Mouse (Mus musculus) embryo, embryonic 10 days (tissue): ENCODE data around the gene Tnnt3.

Experiments used
- DNase-seq: peaks from one replicate; pipeline ENCODE4 v3.0.0-alpha.2; 2015; ENCODE audit warnings: low spot score

Gene Tnnt3

GRCm38 (mm10) chr7:142507453-142507852 lies 8.8 kb downstream of the Tnnt3 start:
- DNase-seq, result no peak

GRCm38 (mm10) chr7:142509518-142509917 lies 10.9 kb downstream of the Tnnt3 start:
- DNase-seq, result peak; percentile 75

DNA sequence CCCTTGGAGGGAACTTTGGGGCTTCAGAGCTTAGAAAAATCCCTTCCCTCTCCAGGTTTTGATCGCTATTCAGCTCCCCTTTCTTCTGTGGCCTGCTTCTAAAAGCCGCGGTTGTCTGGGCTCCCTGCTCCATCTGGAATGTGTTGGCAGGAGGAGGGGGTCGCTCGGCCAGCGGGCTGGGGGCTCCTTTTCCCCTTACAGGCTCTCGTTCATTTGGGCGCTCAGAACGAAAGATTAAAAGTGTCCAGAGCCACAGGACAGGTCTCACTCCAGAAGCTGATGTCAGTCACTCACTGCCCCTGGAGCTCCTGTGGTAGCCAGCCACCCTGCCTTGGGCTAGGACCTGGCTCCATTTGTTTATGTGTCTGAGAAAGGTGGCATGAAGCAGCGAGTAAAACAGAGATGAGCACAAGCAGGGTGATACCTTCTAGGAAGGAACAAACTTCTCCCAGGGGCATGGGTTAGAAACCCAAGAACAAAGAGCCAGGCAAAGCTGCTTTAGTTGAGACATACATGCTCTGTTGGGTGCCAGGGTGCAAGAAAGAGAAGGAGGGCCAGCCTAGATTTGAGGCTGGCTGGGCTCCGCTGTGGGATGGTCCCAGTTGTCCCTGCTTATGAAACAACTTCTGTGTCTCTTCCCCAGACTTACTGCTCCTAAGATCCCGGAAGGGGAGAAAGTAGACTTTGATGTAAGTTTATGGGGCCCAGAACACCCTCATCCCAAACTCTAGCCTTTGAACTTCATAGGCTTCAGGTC lies 11.6 kb downstream of the Tnnt3 start:
- DNase-seq, result peak; percentile 78

- DNase-seq, result no peak
Observed at GRCm38 (mm10) chr7:142514048-142514447, 15.4 kb downstream of the Tnnt3 start.

GRCm38 (mm10) chr7:142516221-142516978 lies 17.8 kb downstream of the Tnnt3 start:
- no peak for DNase-seq

GRCm38 (mm10) chr7:142517531-142517930 lies 18.9 kb downstream of the Tnnt3 start:
- DNase-seq, result no peak

GRCm38 (mm10) chr7:142520331-142520730 lies 21.7 kb downstream of the Tnnt3 start:
- DNase-seq, result no peak

- DNase-seq, result peak; percentile 80
Observed at GRCm38 (mm10) chr7:142522352-142522751, 23.7 kb downstream of the Tnnt3 start.

DNA sequence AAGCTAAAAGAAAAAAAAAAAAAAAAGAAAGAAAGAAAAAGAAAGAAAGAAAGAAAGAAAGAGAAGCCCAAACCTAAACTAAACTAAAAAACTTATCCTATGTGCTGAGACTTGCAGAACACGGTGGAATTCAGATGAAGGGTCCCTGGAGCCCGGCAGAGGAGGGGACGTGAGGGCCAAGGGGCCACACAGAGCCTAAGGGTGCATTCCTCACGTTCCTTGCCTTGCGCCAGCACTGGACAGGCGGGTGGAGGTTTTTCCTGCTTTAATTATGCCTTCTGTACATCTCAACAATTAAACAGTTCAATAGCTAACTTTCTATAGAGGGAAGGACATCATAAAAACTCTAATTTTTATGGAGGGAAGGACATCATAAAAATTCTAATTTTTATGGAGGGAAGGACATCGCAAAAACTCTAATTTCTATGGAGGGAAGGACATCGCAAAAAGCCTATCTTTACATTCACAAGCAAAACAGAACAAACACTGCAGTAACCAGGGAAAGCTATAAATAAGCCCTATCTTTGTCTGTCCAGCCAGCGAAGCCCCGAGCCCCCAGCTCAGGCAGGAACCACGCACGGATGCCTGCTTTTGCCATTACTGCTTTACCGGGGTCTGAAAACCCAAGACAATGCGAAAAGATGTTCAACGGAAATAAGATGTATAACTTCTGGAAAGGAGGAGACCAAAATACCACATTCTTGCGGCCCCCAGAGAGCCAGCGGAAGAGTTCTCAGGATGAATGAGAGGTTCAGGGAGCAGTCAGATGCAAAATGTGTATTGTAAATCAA lies 24.8 kb downstream of the Tnnt3 start:
- peak; percentile 61 for DNase-seq

GRCm38 (mm10) chr7:142525342-142526178 lies 26.9 kb downstream of the Tnnt3 start:
- peak; percentile 62 for DNase-seq

GRCm38 (mm10) chr7:142529350-142529749 lies 30.7 kb downstream of the Tnnt3 start:
- DNase-seq, result no peak

GRCm38 (mm10) chr7:142531973-142532521 lies 33.4 kb downstream of the Tnnt3 start:
- no peak for DNase-seq

DNA sequence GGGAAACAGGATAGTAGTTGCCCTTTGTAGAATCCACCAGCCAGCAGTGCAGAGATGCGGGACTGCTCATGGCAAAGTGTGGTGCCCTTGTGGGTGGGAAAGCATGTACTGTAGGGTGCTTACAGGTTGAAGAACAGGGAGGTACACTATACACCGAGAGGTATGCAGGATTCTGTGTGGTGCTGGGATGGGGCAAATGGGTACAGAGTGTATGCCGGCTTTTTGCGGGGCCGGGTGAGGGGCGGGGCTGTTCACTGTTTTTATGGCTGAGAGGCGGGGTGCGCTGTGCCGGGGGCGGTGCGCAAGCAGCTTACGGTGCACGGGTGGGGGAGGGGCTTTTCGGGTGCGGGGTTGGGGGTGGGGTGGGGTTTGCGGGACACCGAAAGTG lies 34.0 kb downstream of the Tnnt3 start, which contains the start of gene Mrpl23:
Gene Mrpl23 (plus strand): TSS at position 16 of the 388 bp plus-strand sequence.
- DNase-seq, result no peak

GRCm38 (mm10) chr7:142533059-142533855 lies 34.6 kb downstream of the Tnnt3 start:
- DNase-seq, result peak; percentile 89

DNA sequence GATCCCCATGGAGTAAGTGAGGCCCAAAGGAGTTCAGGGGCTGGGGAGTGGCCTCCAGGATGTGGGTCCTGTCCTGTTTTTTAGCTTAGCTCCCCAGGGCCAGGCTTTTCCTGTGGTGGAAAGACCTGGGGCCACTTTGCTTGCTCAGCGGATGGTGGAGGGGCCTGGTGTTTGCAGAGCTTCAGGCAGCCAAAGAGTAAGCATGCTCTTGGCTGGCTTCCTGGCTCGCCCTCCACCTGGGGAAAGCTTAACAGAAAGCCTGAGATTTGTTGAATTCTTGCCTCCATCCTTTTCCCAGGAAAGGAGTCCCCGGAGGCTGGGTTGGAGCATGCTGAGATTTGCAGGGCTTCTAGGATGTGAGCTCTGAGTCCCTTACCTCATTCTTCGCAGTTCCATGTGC lies 36.5 kb downstream of the Tnnt3 start:
- DNase-seq, result no peak

DNA sequence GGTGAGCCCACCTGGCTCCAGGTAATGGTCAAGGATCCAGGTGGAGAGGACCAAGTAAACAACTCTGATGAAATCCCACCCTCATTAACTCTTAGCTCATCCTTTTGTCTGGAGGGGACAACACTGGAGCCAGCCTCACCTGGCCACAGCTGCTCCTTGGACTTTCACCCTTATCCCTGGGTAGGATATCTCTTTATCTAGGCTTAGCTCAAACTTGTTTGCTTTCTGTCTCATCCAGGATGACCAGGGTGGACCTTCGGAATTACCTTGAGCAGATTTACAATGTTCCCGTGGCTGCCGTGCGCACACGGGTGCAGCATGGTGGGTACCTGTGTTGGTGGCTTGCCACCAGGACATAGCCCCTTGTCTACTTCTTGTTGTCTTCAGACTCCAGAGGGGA lies 37.2 kb downstream of the Tnnt3 start:
- DNase-seq, result no peak

- DNase-seq, result peak; percentile 60
Observed at GRCm38 (mm10) chr7:142537181-142537580, 38.5 kb downstream of the Tnnt3 start.

- DNase-seq, result peak; percentile 92
Observed at GRCm38 (mm10) chr7:142537879-142538278, 39.2 kb downstream of the Tnnt3 start.

DNA sequence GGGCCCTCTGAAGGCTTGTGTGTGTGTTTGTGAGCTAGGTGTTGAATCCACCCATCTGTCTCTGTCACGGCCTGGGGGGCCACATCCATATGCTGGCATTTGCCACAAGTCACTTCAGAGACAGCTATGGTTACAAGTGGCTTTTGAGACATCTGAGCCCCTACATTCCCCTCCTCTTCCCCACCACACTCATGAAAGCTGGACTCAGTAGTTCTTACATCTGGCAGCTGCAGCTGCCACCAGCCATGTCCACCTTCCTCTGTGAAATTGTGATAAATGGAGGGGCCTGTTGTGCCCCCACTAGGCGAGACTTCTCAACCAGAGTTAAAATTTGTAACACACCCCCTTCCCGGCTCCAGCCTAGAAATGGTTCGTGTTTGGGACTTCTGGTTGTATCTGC lies 39.7 kb downstream of the Tnnt3 start:
- no peak for DNase-seq

- DNase-seq, result peak; percentile 50
Observed at GRCm38 (mm10) chr7:142538766-142539165, 40.1 kb downstream of the Tnnt3 start.
